Mouse (Mus musculus): ENCODE data around the gene Vmn1r230. TPM values are rescaled to one million over a fixed set of nuclear protein-coding genes. Genes with fewer than 3 reads are reported as not detected.

The Vmn1r230 gene
- not detected for total RNA-seq (2021)

DNA sequence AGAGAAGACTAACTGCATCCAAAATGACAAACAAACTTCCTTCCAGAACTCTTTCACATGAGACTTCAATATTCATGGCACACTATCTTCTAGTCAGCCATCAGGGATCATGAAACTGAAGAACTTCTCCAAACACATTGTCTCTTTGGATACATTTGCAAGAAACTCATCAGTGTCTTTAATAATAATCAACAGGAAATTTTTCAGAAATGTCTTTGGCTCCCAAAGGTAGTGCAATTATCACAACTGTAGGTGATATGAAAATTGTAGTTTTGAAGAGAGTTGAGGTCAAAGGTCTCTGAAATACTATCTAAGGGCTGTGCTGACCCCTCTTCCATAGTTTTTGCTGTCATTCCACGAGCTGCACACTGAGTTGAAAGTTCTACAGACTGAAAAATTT, at the start of gene Vmn1r230:
TSS of gene Vmn1r230 (plus strand) at position 301 of the 400 bp plus-strand sequence.
- DNase-seq (ENCODE audit: extremely low spot score in 1 of 2, low spot score in 1 of 2) = no peak

DNA sequence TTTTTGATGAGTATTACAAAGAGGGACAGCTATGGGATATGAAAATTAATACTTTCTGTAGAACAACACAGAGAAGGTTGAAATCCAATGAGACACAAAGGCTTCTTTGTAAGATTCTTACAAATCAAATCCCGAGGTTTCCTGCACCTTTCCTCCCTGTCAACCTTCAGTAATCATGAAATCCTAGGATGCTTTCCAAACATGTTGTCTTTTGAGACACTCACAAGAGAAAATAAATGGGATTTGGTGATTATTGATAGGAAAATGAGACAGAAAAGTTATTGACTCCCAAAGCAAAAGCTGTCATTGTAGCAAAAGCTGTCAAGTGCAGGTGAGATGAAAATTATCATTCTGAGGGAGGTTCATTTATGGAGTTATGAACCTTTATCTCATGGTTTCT, 29.0 kb upstream of the Vmn1r230 start, which contains the start of gene Vmn1r229:
TSS of gene Vmn1r229 (plus strand) at position 301 of the 400 bp plus-strand sequence.
- no peak for DNase-seq (ENCODE audit: extremely low spot score in 1 of 2, low spot score in 1 of 2)

Other genes with a start within 250 kb of the Vmn1r230 start
- not detected for gene Vmn2r110, start 244.0 kb upstream of the Vmn1r230 start, total RNA-seq (2021)
- gene Fpr-rs3, start 215.6 kb upstream of the Vmn1r230 start, total RNA-seq (2021) = not detected
- gene Vmn1r226, start 157.6 kb upstream of the Vmn1r230 start, total RNA-seq (2021) = not detected
- not detected for gene Vmn1r227, start 110.6 kb upstream of the Vmn1r230 start, total RNA-seq (2021)
- not detected for gene Vmn1r228, start 54.3 kb upstream of the Vmn1r230 start, total RNA-seq (2021)
- gene Vmn1r229, start 28.9 kb upstream of the Vmn1r230 start, total RNA-seq (2021) = under 1 TPM; 0.05 to 0.07 TPM
- gene Vmn1r231, start 64.6 kb downstream of the Vmn1r230 start, total RNA-seq (2021) = not detected
- gene Vmn1r232, start 79.3 kb downstream of the Vmn1r230 start, total RNA-seq (2021) = not detected
- gene Ppp2r1a, start 104.9 kb downstream of the Vmn1r230 start, total RNA-seq (2021) = 100 to 1,000 TPM; 645 to 674 TPM
- not detected for gene Vmn1r233, start 156.0 kb downstream of the Vmn1r230 start, total RNA-seq (2021)
- gene Zfp160, start 168.5 kb downstream of the Vmn1r230 start, total RNA-seq (2021) = 10 to 100 TPM; 19.5 to 24.1 TPM